Mouse (Mus musculus) MEL (cell line): ENCODE measurements at regions not wholly inside any gene's neighbourhood (a gene's known extent, or its start where the extent isn't known, plus 50 kb on each side); places are given as distances from the start of the nearest gene placed in this dataset.

Experiments used
- DNase-seq: peaks from one replicate; pipeline ENCODE4 v3.0.0; 2011; ENCODE audit warnings: low read depth, low spot score
- H3K27ac ChIP-seq: 2 replicates; pipeline ENCODE4 v1.5.1; 2012; ENCODE audit warnings: low read depth, mild to moderate bottlenecking, control low read depth, low read length, moderate library complexity; ENCODE audit not compliant: control insufficient read depth
- H3K27me3 ChIP-seq, 2 experiments: fragments of 150-350 bp in 1 of 2; sonication (generic) in 1 of 2; 2 replicates each; pipeline ENCODE4 v1.6.1; 2012; ENCODE audit warnings: low read length in 2 of 2, mild to moderate bottlenecking in 2 of 2, improper control_type of control experiment in 1 of 2, moderate library complexity in 1 of 2; ENCODE audit not compliant: insufficient read depth in 2 of 2, control insufficient read depth in 1 of 2
- H3K36me3 ChIP-seq, 2 experiments: 2 replicates each; pipeline ENCODE4 v1.6.1; 2012 to 2014; ENCODE audit warnings: low read length in 2 of 2, improper control_type of control experiment in 1 of 2, inconsistent platforms in 1 of 2, mild to moderate bottlenecking in 1 of 2; ENCODE audit not compliant: insufficient read depth in 2 of 2, control insufficient read depth in 1 of 2
- H3K4me1 ChIP-seq, 2 experiments: fragments of 150-350 bp in 1 of 2; sonication (generic) in 1 of 2; 2 replicates each; pipeline ENCODE4 v1.6.1; 2012; ENCODE audit warnings: low read length in 2 of 2, improper control_type of control experiment in 1 of 2, mild to moderate bottlenecking in 1 of 2; ENCODE audit not compliant: insufficient read depth in 2 of 2, control insufficient read depth in 1 of 2
- H3K4me3 ChIP-seq, 2 experiments: fragments of 150-350 bp in 1 of 2; sonication (generic) in 1 of 2; 2 replicates each; pipeline ENCODE4 v1.5.1; 2012; ENCODE audit warnings: low read depth in 2 of 2, low read length in 2 of 2, mild to moderate bottlenecking in 2 of 2, moderate library complexity in 2 of 2, control low read depth in 1 of 2, improper control_type of control experiment in 1 of 2; ENCODE audit not compliant: control insufficient read depth in 1 of 2, insufficient read depth in 1 of 2
- H3K79me2 ChIP-seq: 2 replicates; pipeline ENCODE4 v1.6.1; 2012; ENCODE audit warnings: mild to moderate bottlenecking, low read length, moderate library complexity; ENCODE audit not compliant: control insufficient read depth, poor library complexity, insufficient read depth
- H3K9ac ChIP-seq: 2 replicates; pipeline ENCODE4 v1.6.1; 2012; ENCODE audit warnings: low read depth, mild to moderate bottlenecking, control low read depth, low read length, moderate library complexity; ENCODE audit not compliant: control insufficient read depth, poor library complexity, severe bottlenecking
- H3K9me3 ChIP-seq: fragments of 150-350 bp; sonication (generic); replicated peaks from 2 replicates; pipeline ENCODE4 v1.6.1; 2012; ENCODE audit warnings: mild to moderate bottlenecking, low read length, improper control_type of control experiment, moderate library complexity; ENCODE audit not compliant: insufficient read depth
- BHLHE40 ChIP-seq: IDR thresholded peaks from 2 replicates; pipeline ENCODE4 v1.6.1; 2012; ENCODE audit warnings: low read depth, mild to moderate bottlenecking, inconsistent platforms, low read length, improper control_type of control experiment, borderline replicate concordance
- CHD1 ChIP-seq: IDR thresholded peaks from 2 replicates; pipeline ENCODE4 v1.6.1; 2012; ENCODE audit warnings: low read depth, mild to moderate bottlenecking, inconsistent platforms, low read length, improper control_type of control experiment
- CTCF ChIP-seq, 3 experiments: IDR thresholded peaks in 2 of 3; conservative IDR thresholded peaks in 1 of 3; 2 replicates each; pipeline ENCODE4 v1.5.1; 2011 to 2012; ENCODE audit warnings: low read length in 3 of 3, low read depth in 2 of 3, mild to moderate bottlenecking in 2 of 3, improper control_type of control experiment in 1 of 3, inconsistent platforms in 1 of 3, mixed read lengths in 1 of 3, moderate library complexity in 1 of 3; ENCODE audit not compliant: control insufficient read depth in 1 of 3, insufficient read depth in 1 of 3, poor library complexity in 1 of 3, severe bottlenecking in 1 of 3
- E2F4 ChIP-seq: IDR thresholded peaks from 2 replicates; pipeline ENCODE4 v1.6.1; 2011; ENCODE audit warnings: low read depth, low read length, improper control_type of control experiment, borderline replicate concordance
- EP300 ChIP-seq, 2 experiments: IDR thresholded peaks; 2 replicates each; pipeline ENCODE4 v1.6.1; 2011; ENCODE audit warnings: improper control_type of control experiment in 2 of 2, low read length in 2 of 2, low read depth in 1 of 2, mild to moderate bottlenecking in 1 of 2
- GABPA ChIP-seq: IDR thresholded peaks from 2 replicates; pipeline ENCODE4 v1.6.1; 2012; ENCODE audit warnings: low read depth, mild to moderate bottlenecking, inconsistent platforms, low read length, improper control_type of control experiment, moderate library complexity
- GATA1 ChIP-seq: IDR thresholded peaks from 2 replicates; pipeline ENCODE4 v1.6.1; 2011; ENCODE audit warnings: low read depth, low read length, improper control_type of control experiment
- HCFC1 ChIP-seq: IDR thresholded peaks from 2 replicates; pipeline ENCODE4 v1.6.1; 2012; ENCODE audit warnings: low read depth, mild to moderate bottlenecking, inconsistent platforms, low read length, improper control_type of control experiment, moderate library complexity
- JUND ChIP-seq: IDR thresholded peaks from 2 replicates; pipeline ENCODE4 v1.6.1; 2011; ENCODE audit warnings: low read depth, mild to moderate bottlenecking, improper control_type of control experiment, low read length
- KAT2A ChIP-seq: conservative IDR thresholded peaks from 2 replicates; pipeline ENCODE4 v1.6.1; 2012; ENCODE audit warnings: low read depth, low read length, improper control_type of control experiment, inconsistent platforms
- MAFK ChIP-seq: IDR thresholded peaks from 2 replicates; pipeline ENCODE4 v1.6.1; 2011; ENCODE audit warnings: low read depth, mild to moderate bottlenecking, low read length, improper control_type of control experiment, borderline replicate concordance
- MAZ ChIP-seq: IDR thresholded peaks from 2 replicates; pipeline ENCODE4 v1.6.1; 2012; ENCODE audit warnings: low read depth, mild to moderate bottlenecking, inconsistent platforms, low read length, improper control_type of control experiment
- MEF2A ChIP-seq: IDR thresholded peaks from 2 replicates; pipeline ENCODE4 v1.6.1; 2014; ENCODE audit warnings: low read depth, mild to moderate bottlenecking, inconsistent platforms, low read length, improper control_type of control experiment; ENCODE audit not compliant: poor library complexity, insufficient replicate concordance, severe bottlenecking; ENCODE audit errors: extremely low read depth
- MYB ChIP-seq: IDR thresholded peaks from 2 replicates; pipeline ENCODE4 v1.6.1; 2011; ENCODE audit warnings: mild to moderate bottlenecking, low read depth, low read length, improper control_type of control experiment
- MYC ChIP-seq: IDR thresholded peaks from 2 replicates; pipeline ENCODE4 v1.6.1; 2011; ENCODE audit warnings: low read depth, mild to moderate bottlenecking, low read length, improper control_type of control experiment, moderate library complexity
- NELFE ChIP-seq: IDR thresholded peaks from 2 replicates; pipeline ENCODE4 v1.6.1; 2011; ENCODE audit warnings: low read depth, low read length, improper control_type of control experiment
- NRF1 ChIP-seq: IDR thresholded peaks from 2 replicates; pipeline ENCODE4 v1.6.1; 2014; ENCODE audit warnings: low read depth, mild to moderate bottlenecking, inconsistent platforms, low read length, improper control_type of control experiment, moderate library complexity; ENCODE audit not compliant: poor library complexity, insufficient read depth, severe bottlenecking
- POLR2AphosphoS2 ChIP-seq: IDR thresholded peaks from 2 replicates; pipeline ENCODE4 v1.6.1; 2011; ENCODE audit warnings: low read length, improper control_type of control experiment
- POLR2AphosphoS5 ChIP-seq: IDR thresholded peaks from 2 replicates; pipeline ENCODE4 v1.6.1; 2012; ENCODE audit warnings: low read depth, borderline replicate concordance, mild to moderate bottlenecking, inconsistent platforms, low read length, moderate library complexity, mixed read lengths
- RAD21 ChIP-seq: IDR thresholded peaks from 2 replicates; pipeline ENCODE4 v1.6.1; 2011; ENCODE audit warnings: mild to moderate bottlenecking, low read depth, low read length, improper control_type of control experiment
- RCOR1 ChIP-seq: IDR thresholded peaks from 2 replicates; pipeline ENCODE4 v1.6.1; 2012; ENCODE audit warnings: low read depth, mild to moderate bottlenecking, inconsistent platforms, low read length, improper control_type of control experiment
- SMC3 ChIP-seq: IDR thresholded peaks from 2 replicates; pipeline ENCODE4 v1.6.1; 2011; ENCODE audit warnings: low read depth, low read length, improper control_type of control experiment
- TAL1 ChIP-seq: IDR thresholded peaks from 2 replicates; pipeline ENCODE4 v1.6.1; 2012; ENCODE audit warnings: mild to moderate bottlenecking, inconsistent platforms, low read length, moderate library complexity, mixed read lengths
- UBTF ChIP-seq: IDR thresholded peaks from 2 replicates; pipeline ENCODE4 v1.6.1; 2012; ENCODE audit warnings: low read depth, mild to moderate bottlenecking, inconsistent platforms, low read length, improper control_type of control experiment, moderate library complexity, borderline replicate concordance; ENCODE audit not compliant: insufficient read depth
- USF2 ChIP-seq, 2 experiments: IDR thresholded peaks; 2 replicates each; pipeline ENCODE4 v1.6.1; 2011 to 2012; ENCODE audit warnings: improper control_type of control experiment in 2 of 2, low read length in 2 of 2, borderline replicate concordance in 1 of 2, inconsistent platforms in 1 of 2, low read depth in 1 of 2, mild to moderate bottlenecking in 1 of 2; ENCODE audit not compliant: insufficient read depth in 1 of 2
- ZC3H11A ChIP-seq: IDR thresholded peaks from 2 replicates; pipeline ENCODE4 v1.6.1; 2012; ENCODE audit warnings: low read depth, mild to moderate bottlenecking, inconsistent platforms, low read length, improper control_type of control experiment
- ZMIZ1 ChIP-seq: IDR thresholded peaks from 2 replicates; pipeline ENCODE4 v1.6.1; 2012; ENCODE audit warnings: low read depth, mild to moderate bottlenecking, inconsistent platforms, low read length, improper control_type of control experiment, moderate library complexity
- ZNF384 ChIP-seq: IDR thresholded peaks from 2 replicates; pipeline ENCODE4 v1.6.1; 2012; ENCODE audit warnings: low read depth, mild to moderate bottlenecking, inconsistent platforms, low read length, improper control_type of control experiment

GRCm38 (mm10) chr19:32892469-32892868 is 135.2 kb downstream of the Pten start:
- no peaks in the 10 kb centered on the region for H3K9me3 ChIP-seq
- no peaks in the 10 kb centered on the region for H3K79me2 ChIP-seq
- no peaks in the 10 kb centered on the region for H3K27me3 ChIP-seq
- H3K4me1 ChIP-seq, result no peaks in the 10 kb centered on the region
- H3K36me3 ChIP-seq, result no peaks in the 10 kb centered on the region
- DNase-seq, result no peak
- no peak overlapping the region for H3K4me3 ChIP-seq
- no peak for TF ChIP-seq JUND
- no peak for TF ChIP-seq SMC3
- no peak for TF ChIP-seq UBTF
- no peak for TF ChIP-seq BHLHE40
- TF ChIP-seq MYC, result no peak
- TF ChIP-seq ZNF384, result no peak
- TF ChIP-seq MAZ, result no peak
- no peak for TF ChIP-seq NELFE
- TF ChIP-seq RCOR1, result no peak
- TF ChIP-seq MEF2A, result no peak
- TF ChIP-seq NRF1, result no peak
- TF ChIP-seq, all 39 proteins: peak for 0
- Histone ChIP-seq H3K9ac (no peak overlapping the region), H3K27ac (no peak overlapping the region)

DNA sequence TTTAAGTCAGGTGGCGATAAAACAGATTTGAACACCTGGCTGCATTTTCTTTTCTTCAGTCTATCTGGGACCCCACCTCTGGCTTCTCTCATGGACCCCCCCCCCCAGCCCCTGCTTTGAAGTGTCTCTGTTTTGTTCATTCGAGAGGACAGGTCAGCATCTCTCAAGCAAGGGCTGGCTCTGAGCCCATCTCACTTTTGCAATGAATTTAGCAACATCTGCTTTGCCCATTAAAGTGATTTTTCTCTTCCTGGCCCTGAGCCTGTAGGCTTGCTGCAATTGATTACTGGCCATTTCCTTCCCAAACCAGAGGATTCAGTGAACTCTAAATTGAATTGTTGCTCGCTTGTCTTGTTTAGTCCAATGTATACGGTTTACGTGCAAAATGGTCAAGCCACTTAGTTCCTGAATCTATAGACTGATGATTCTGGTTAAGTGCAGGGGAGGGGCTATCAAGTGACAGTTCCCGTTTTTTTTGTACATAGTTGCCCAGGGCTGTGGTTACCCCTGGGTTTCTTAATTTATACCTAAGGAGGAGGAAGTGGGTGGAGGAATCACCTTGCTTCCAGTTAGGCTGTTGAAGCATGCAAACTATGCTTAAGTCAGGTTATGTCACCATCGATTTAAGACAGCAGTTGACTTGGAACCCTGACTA is 146.3 kb downstream of the Pten start:
- Histone ChIP-seq H3K9me3 (no peaks in the 10 kb centered on the region), H3K4me3 (no peak overlapping the region; a peak in 1 of 4 replicates), H3K79me2 (no peaks in the 10 kb centered on the region), H3K27ac (peak overlapping the region; percentile 57; the same call in 1 of the 2 replicates), H3K9ac (no peak overlapping the region), H3K4me1 (peaks cover 3 to 12% of the 10 kb centered on the region in 2 experiments), H3K27me3 (no peaks in the 10 kb centered on the region), H3K36me3 (peaks cover 0 to 16% of the 10 kb centered on the region in 2 experiments; a peak in 2 of 4 replicates)
- DNase-seq, result peak; percentile 91
- TF ChIP-seq ZMIZ1 (no peak), ZC3H11A (peak; percentile 26; the same call in 1 of the 2 replicates), BHLHE40 (peak; percentile 37; the same call in 1 of the 2 replicates), GABPA (no peak), POLR2AphosphoS2 (no peak), MAFK (no peak), MEF2A (peak; percentile 83; the same call in 1 of the 2 replicates), CTCF (IDR thresholded peaks at IDR 0.05 in 2 of 3, conservative IDR thresholded peaks at IDR 0.05 in 1 of 3; ENCODE audit: control insufficient read depth in 1 of 3, insufficient read depth in 1 of 3, low read depth in 2 of 3, low read length in 3 of 3, poor library complexity in 1 of 3, severe bottlenecking in 1 of 3) (no peak), HCFC1 (no peak), MYB (peak; percentile 44; the same call in 1 of the 2 replicates), RAD21 (no peak), NELFE (no peak), KAT2A (no peak), MYC (peak; percentile 49; the same call in 1 of the 2 replicates), CHD1 (no peak), USF2 (IDR thresholded peaks at IDR 0.05; ENCODE audit: borderline replicate concordance in 1 of 2, insufficient read depth in 1 of 2, low read depth in 1 of 2, low read length in 2 of 2) (no peak), MAZ (0 out of 2 replicates have a peak, but pooled peaks have one; percentile 48), RCOR1 (peak; percentile 66), SMC3 (no peak), ZNF384 (peak; percentile 82), EP300 (IDR thresholded peaks at IDR 0.05; ENCODE audit: low read depth in 1 of 2, low read length in 2 of 2) (peak; percentile 75 to 77), POLR2AphosphoS5 (no peak), E2F4 (no peak), TAL1 (no peak), GATA1 (no peak)
